Mouse (Mus musculus) kidney, postnatal 36 days (tissue): Measurements from ENCODE around the gene Rack1.
"Not testable (repeated sequence)": the region's sequence is repeated elsewhere in the genome, so short reads cannot be mapped to it uniquely, and the experiment has no call there.

Experiments
- DNase-seq, 2 experiments: peaks; one replicate each; pipeline ENCODE4 v3.0.0; 2021 to 2022; ENCODE audit warnings: mixed read lengths in 2 of 2

Rack1 gene

DNA sequence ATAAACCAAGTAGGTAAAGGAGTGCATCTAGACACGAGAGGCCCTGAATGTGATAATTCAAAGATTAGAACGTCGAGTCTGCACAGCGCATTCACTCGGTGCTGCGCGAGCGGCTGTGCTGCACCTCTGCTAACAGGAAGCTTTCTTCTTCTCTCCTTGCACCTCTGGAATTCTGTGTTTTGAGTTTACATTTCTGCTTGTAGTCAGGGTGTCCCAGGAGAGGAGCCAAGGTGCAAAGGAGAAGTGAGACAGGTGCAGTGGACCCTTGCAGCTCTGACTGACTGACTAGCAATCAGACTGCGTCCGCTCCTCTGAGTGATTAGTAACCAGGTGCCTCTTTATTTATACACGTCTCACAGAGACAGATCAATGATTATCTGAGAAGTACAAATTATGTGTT is 43.1 kb downstream of the Rack1 start:
- peak; percentile 72 to 88 for DNase-seq

DNA sequence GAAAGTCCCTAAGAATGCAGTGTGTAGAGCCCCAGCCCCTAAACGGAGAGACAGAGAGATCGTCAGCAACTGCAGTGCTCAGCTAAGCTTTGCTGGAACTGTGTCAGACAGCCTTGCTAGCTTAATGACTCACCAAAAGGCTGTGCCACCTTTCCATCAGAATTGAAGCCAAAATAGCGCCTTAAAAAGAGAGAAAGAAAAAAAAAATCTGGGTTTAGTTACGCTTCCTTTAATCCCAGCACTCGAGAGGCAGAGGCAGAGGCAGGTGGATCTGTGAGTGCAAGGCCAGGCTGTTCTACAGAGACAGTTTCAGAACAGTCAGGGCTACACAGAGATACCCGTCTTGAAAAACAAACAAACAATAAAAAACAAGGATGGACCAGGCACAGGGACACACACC is 44.2 kb downstream of the Rack1 start:
- DNase-seq: peak; percentile 64 to 76

DNA sequence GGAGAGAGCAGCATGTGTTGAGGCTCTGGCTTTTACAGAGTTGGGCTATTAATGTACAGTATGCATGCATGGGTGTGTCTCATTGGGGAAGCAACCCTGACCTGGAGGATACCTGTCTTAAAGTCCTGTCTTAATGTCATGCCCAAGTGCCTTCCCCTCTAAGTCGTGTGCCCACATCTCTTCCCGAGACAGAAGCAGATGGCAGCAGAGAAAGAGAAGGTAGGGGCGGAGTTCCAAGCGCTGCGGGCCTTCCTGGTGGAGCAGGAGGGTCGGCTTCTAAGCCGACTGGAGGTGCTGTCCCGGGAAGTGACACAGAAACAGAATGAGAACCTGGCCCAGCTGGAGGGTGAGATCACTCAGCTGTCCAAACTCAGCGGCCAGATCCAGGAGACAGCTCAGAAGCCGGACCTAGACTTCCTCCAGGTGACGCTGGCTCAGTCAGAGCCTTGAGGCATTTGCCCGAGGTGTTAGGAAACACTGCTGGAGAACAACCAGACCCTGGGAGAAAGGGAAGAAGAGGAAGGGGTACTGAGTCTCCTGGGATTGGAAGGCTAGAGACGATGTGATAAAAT is 45.2 kb downstream of the Rack1 start:
- no peak for DNase-seq

DNA sequence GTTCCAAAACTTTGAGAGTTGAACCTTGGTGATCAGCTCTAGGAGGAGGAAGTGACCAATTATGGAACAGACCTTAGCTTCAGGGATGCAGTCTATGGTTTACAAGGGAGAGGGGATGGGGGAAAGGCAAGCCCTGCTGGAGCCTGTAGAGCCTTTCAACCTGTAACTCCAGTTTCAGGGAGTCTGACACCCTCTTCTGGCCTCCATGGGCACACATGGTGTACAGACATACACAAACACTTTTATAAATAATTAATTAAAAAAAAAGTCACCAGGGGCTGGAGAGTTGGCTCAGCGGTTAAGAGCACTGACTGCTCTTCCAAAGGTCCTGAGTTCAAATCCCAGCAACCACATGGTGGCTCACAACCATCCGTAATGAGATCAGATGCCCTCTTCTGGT is 46.2 kb downstream of the Rack1 start:
- not testable (repeated sequence) for DNase-seq

DNA sequence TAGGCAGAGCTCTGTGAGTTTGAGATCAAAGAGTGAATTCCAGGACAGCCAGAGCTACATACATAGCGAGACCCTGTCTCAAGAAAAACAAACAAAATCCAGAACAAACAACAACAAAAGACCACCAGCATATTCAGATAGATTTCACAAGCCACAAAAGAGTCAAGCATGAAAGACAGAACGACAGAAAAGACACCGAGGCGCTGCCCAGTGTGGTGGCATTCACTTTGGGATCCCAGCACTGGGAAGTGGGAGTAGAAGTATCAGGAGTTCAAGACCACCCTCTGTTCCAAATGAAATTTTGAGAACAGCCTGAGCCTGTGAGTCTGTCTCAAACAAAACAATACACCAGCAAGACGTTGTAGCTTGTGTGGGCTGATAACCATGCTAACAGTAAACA is 46.7 kb downstream of the Rack1 start:
- DNase-seq: no peak

DNA sequence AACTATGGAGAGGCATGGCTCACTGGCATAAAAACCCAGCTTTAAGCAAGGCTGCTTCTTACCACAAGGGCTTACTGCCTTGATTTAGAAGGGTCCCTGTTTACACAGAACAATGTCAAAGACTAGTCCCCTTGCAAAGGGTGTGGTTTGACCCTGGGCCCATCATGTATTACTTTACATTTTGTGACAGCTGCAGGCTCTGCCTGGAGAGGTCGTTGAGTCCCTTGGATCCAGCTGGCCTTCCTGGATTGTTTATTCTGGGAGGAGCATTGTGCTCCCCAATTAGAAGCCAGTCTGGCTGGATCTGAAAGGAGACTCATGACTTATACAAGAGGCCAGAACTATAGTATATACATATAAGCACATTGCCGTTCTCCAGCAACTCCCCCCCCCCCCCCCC is 50.1 kb downstream of the Rack1 start:
- no peak for DNase-seq

DNA sequence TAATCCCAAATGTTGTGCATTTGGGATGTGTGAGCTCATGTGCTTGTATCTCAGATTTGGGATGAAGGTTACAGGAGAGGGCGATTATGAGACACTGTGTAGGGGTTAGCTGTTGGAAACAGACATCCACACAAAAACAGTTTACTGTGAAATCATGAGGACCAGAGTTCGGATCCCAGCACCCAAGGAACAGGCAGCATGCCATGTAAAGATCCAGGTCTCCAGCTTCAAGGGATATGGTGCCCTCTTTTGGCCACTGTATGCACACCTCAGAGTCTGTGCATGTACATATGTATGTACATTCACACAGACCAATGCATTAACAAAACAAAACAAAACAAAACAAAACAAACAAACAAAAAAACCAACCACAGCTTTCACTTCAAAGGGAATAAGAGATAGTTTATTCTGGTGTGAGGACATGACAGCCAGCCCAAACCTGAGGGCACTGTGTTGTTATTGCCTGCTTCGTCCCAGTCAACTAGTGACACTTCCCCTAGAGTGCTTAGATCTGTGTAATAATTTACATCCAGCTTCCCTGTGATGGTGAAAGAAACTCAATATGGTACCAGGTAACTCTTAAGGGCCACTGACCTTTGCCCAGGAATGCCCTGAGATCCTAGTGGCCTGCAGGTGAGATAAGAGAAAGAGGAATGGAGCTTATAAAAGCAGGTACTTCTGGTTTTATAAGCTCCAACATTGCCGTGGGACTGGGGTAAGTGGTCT is 51.3 kb downstream of the Rack1 start:
- DNase-seq: peak in 1 of 2 experiments; percentile 44

DNA sequence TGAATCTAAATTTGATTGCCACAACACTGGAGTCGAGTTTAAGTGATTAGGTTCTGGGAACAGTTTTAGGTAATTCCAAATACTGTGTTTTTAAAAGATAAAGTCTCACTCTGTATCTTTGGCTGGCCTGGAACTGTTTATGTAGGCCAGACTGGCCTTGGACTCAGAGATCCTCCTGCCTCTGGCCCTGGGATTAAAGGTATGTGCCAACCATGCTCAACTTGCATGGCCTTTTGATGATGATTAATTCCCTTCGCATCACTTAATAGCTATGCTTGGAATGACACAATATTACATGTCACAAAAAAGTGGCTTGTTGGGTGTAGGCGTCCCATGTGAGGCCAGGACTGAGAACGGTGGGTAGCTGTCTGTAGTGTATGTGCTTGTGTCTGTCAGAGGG is 52.1 kb downstream of the Rack1 start:
- no peak for DNase-seq

DNA sequence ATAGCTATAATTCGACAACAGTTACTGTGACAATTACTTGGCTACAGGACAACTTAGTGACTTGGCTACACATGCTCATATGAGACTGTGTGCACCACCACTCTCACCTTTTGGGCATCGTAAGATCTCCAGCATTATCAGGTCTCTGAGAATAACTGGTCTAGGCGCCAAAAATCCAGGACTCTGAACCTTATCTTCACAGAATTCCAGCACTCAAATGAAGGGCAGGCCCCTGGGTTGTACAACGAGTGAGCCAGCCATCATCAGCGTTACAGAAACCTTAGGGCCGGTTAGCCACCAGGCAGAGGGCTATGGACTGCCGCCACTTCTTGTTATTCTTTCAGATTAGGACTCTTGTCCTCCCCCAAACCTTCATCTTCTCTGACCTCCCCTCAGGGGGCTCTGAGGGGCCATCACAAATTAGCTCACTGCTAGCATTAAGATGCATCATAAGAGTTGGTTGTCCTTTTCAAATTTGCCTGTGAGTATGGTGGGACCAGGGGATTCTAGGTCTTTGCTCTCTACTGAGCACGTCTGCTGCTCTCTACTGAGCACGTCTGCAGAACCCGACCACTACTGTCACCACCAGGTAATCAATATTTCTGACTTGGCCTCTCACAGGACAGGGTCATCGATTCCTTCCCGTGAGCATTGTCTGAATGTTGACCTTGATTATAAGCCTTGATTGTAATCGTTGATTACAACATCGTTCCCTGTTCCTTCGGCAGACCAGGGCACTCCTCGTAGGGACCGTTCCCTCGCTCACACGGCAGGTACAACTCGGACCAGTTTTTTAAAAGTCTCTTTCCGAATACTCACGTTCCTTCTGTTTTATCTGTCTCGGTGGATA is 52.7 kb downstream of the Rack1 start:
- DNase-seq: no peak

DNA sequence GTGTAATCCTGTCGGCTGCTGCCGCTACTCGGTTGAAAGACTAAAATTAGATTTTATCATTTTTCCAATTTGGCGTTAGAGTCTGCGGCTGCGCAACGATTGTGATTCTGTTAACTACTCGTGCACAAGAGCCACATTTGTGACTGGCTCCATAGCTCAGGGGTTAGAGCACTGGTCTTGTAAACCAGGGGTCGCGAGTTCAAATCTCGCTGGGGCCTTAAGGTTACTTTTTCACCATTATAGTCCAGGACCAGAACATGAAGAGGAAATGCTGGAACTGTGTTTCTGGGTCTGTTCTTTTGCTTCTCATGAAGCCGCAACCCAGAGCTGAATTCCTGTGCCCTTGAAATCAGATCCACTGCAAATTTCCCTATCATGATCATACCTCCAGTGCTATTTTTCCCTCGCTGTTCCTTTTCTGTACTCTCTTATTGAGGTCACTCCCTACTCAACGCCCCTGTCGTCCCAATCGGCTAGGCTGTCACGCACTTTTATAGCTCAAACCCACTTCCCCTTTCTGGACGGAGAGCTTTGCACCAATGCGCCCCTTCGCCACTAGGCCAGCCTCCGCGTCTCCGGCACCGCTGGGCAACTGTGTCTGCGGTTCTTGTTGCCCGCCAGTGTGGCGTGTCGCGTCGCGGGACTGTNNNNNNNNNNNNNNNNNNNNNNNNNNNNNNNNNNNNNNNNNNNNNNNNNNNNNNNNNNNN is 53.5 kb downstream of the Rack1 start:
- peak; percentile 89 for DNase-seq
